Mouse (Mus musculus): Measurements from ENCODE around the gene Mast2. TPM values are rescaled to one million over a fixed set of nuclear protein-coding genes. Genes with fewer than 3 reads are reported as not detected.
A peak's percentile ranks its signal among the peaks of the same experiment; 100 is the strongest.

Gene Mast2
- polyA plus RNA-seq, 1 experiment from 2014 or later: 49.0 TPM

- Histone ChIP-seq H3K36me3 (ENCODE audit: control insufficient read depth, insufficient read depth, low read length) (peaks cover 6% of the 10 kb centered on the region; the same call in 1 of the 2 replicates), H3K4me2 (ENCODE audit: low read length) (no peak overlapping the region), H3K9ac (ENCODE audit: low read length) (no peak overlapping the region), H3K27ac (ENCODE audit: low read depth, low read length) (no peak overlapping the region), H3K4me1 (ENCODE audit: control insufficient read depth, insufficient read depth, low read length) (no peaks in the 10 kb centered on the region), H3K4me3 (ENCODE audit: low read depth, low read length) (no peak overlapping the region), H3K27me3 (replicated peaks; ENCODE audit: control insufficient read depth, insufficient read depth, low read length) (no peaks in the 10 kb centered on the region), H3K9me3 (replicated peaks; ENCODE audit: control insufficient read depth, low read length) (no peaks in the 10 kb centered on the region)
- no peak for ATAC-seq
- WGBS: 95% methylated on average over 4 of the region's 4 CpGs
- no peak for DNase-seq (ENCODE audit: low spot score)
Measured at GRCm38 (mm10) chr4:116435626-116436025, 28.4 kb downstream of the Mast2 start.

- no peak overlapping the region for H3K27ac ChIP-seq (ENCODE audit: low read depth, low read length)
- ATAC-seq (no peak), DNase-seq (ENCODE audit: low spot score) (no peak)
- H3K9ac ChIP-seq (ENCODE audit: low read length): no peak overlapping the region
- 95% methylated on average over 1 of the region's 1 CpGs for WGBS
- no peaks in the 10 kb centered on the region for H3K4me1 ChIP-seq (ENCODE audit: control insufficient read depth, insufficient read depth, low read length)
- H3K4me2 ChIP-seq (ENCODE audit: low read length): no peak overlapping the region
- no peaks in the 10 kb centered on the region for H3K36me3 ChIP-seq (ENCODE audit: control insufficient read depth, insufficient read depth, low read length)
- no peaks in the 10 kb centered on the region for H3K27me3 ChIP-seq (replicated peaks; ENCODE audit: control insufficient read depth, insufficient read depth, low read length)
- no peaks in the 10 kb centered on the region for H3K9me3 ChIP-seq (replicated peaks; ENCODE audit: control insufficient read depth, low read length)
- H3K4me3 ChIP-seq (ENCODE audit: low read depth, low read length): no peak overlapping the region
Measured at GRCm38 (mm10) chr4:116422186-116422585, 41.8 kb downstream of the Mast2 start.

DNA sequence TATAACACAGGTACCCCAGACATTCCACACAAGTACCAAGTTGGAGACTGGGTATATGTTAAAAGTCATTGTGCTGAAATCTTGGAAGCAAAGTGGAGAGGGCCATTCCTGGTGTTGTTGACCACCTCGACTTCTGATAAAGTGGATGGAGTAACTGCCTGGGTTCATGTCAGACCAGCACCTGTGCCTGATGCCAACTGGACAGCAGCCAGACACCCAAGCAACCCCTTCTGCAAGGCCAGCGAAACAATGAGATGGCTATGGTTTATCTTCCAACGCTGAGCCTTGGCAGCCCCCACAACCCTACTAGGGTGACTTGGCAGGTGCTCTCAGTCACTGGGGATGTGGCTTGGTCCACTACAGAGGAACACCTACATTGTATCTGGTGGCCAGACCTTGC lies 42.8 kb downstream of the Mast2 start:
- no peak for ATAC-seq
- WGBS: 95% methylated on average over 3 of the region's 3 CpGs

DNA sequence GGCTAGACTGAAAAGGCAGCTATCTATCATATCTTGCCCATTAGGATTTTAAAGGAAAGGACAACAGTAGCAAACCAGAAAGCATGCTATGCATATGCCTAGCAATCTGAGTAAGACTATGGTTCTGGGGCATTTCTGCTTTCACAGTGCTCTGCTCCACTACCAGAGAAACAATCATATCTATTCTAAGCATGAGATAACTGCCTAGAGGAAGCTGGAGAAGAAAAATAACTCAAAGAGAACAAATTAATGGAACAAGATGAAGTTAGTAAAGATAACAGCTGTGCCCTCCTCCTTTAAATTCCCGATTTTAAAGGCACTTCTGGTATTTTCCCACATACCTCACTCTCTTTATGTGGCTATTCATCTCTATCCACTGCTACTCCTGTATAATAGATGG lies 51.0 kb downstream of the Mast2 start:
- Histone ChIP-seq H3K4me2 (ENCODE audit: low read length) (no peak overlapping the region), H3K9ac (ENCODE audit: low read length) (no peak overlapping the region), H3K9me3 (replicated peaks; ENCODE audit: control insufficient read depth, low read length) (no peaks in the 10 kb centered on the region), H3K4me3 (ENCODE audit: low read depth, low read length) (no peak overlapping the region), H3K36me3 (ENCODE audit: control insufficient read depth, insufficient read depth, low read length) (no peaks in the 10 kb centered on the region), H3K27me3 (replicated peaks; ENCODE audit: control insufficient read depth, insufficient read depth, low read length) (no peaks in the 10 kb centered on the region), H3K27ac (ENCODE audit: low read depth, low read length) (no peak overlapping the region), H3K4me1 (ENCODE audit: control insufficient read depth, insufficient read depth, low read length) (no peaks in the 10 kb centered on the region)
- ATAC-seq (no peak), DNase-seq (ENCODE audit: low spot score) (no peak)
- 69% methylated on average over 1 of the region's 1 CpGs for WGBS

More for the DNA sequence above, 42.8 kb downstream of the Mast2 start:
- H3K9me3 ChIP-seq (replicated peaks; ENCODE audit: control insufficient read depth, low read length): no peaks in the 10 kb centered on the region
- H3K4me2 ChIP-seq (ENCODE audit: low read length): no peak overlapping the region
- no peaks in the 10 kb centered on the region for H3K36me3 ChIP-seq (ENCODE audit: control insufficient read depth, insufficient read depth, low read length)
- H3K9ac ChIP-seq (ENCODE audit: low read length): no peak overlapping the region
- no peak overlapping the region for H3K27ac ChIP-seq (ENCODE audit: low read depth, low read length)
- DNase-seq (ENCODE audit: low spot score): no peak
- no peaks in the 10 kb centered on the region for H3K27me3 ChIP-seq (replicated peaks; ENCODE audit: control insufficient read depth, insufficient read depth, low read length)
- no peak overlapping the region for H3K4me3 ChIP-seq (ENCODE audit: low read depth, low read length)
- no peaks in the 10 kb centered on the region for H3K4me1 ChIP-seq (ENCODE audit: control insufficient read depth, insufficient read depth, low read length)

GRCm38 (mm10) chr4:116411401-116411800 lies 52.6 kb downstream of the Mast2 start:
- no peaks in the 10 kb centered on the region for H3K36me3 ChIP-seq (ENCODE audit: control insufficient read depth, insufficient read depth, low read length)
- no peak overlapping the region for H3K4me2 ChIP-seq (ENCODE audit: low read length)
- ATAC-seq: no peak
- H3K27ac ChIP-seq (ENCODE audit: low read depth, low read length): no peak overlapping the region
- no peaks in the 10 kb centered on the region for H3K27me3 ChIP-seq (replicated peaks; ENCODE audit: control insufficient read depth, insufficient read depth, low read length)
- H3K4me1 ChIP-seq (ENCODE audit: control insufficient read depth, insufficient read depth, low read length): no peaks in the 10 kb centered on the region; the same call in 1 of the 2 replicates
- H3K9ac ChIP-seq (ENCODE audit: low read length): no peak overlapping the region
- no peak for DNase-seq (ENCODE audit: low spot score)
- H3K9me3 ChIP-seq (replicated peaks; ENCODE audit: control insufficient read depth, low read length): no peaks in the 10 kb centered on the region
- no peak overlapping the region for H3K4me3 ChIP-seq (ENCODE audit: low read depth, low read length)

GRCm38 (mm10) chr4:116406668-116407067 lies 57.3 kb downstream of the Mast2 start:
- no peaks in the 10 kb centered on the region for H3K36me3 ChIP-seq (ENCODE audit: control insufficient read depth, insufficient read depth, low read length)
- H3K9me3 ChIP-seq (replicated peaks; ENCODE audit: control insufficient read depth, low read length): no peaks in the 10 kb centered on the region
- ATAC-seq: 0 out of 2 replicates have a peak, but pooled peaks have one; percentile 44
- H3K9ac ChIP-seq (ENCODE audit: low read length): 0 out of 2 replicates have a peak overlapping the region, but pooled peaks have one; percentile 32
- peak; percentile 22 for DNase-seq (ENCODE audit: low spot score)
- H3K27me3 ChIP-seq (replicated peaks; ENCODE audit: control insufficient read depth, insufficient read depth, low read length): no peaks in the 10 kb centered on the region
- no peak overlapping the region for H3K4me3 ChIP-seq (ENCODE audit: low read depth, low read length)
- 83% methylated on average over 2 of the region's 2 CpGs for WGBS
- H3K4me2 ChIP-seq (ENCODE audit: low read length): no peak overlapping the region
- H3K4me1 ChIP-seq (ENCODE audit: control insufficient read depth, insufficient read depth, low read length): peaks cover 4% of the 10 kb centered on the region; the same call in 1 of the 2 replicates
- peak overlapping the region; percentile 68; the same call in 1 of the 2 replicates for H3K27ac ChIP-seq (ENCODE audit: low read depth, low read length)

- WGBS: 4% methylated on average over 8 of the region's 8 CpGs
- no peaks in the 10 kb centered on the region for H3K36me3 ChIP-seq (ENCODE audit: control insufficient read depth, insufficient read depth, low read length)
- H3K4me3 ChIP-seq (ENCODE audit: low read depth, low read length): peak overlapping the region; percentile 31
- peaks cover 4% of the 10 kb centered on the region; the same call in 1 of the 2 replicates for H3K4me1 ChIP-seq (ENCODE audit: control insufficient read depth, insufficient read depth, low read length)
- H3K27ac ChIP-seq (ENCODE audit: low read depth, low read length): peak overlapping the region; percentile 91
- H3K27me3 ChIP-seq (replicated peaks; ENCODE audit: control insufficient read depth, insufficient read depth, low read length): no peaks in the 10 kb centered on the region
- peak; percentile 80 for DNase-seq (ENCODE audit: low spot score)
- peak overlapping the region; percentile 72 for H3K9ac ChIP-seq (ENCODE audit: low read length)
- H3K4me2 ChIP-seq (ENCODE audit: low read length): peak overlapping the region; percentile 54
- no peaks in the 10 kb centered on the region for H3K9me3 ChIP-seq (replicated peaks; ENCODE audit: control insufficient read depth, low read length)
- ATAC-seq: peak; percentile 76
Measured at GRCm38 (mm10) chr4:116405955-116406351, 58.0 kb downstream of the Mast2 start.

GRCm38 (mm10) chr4:116405276-116405954 lies 58.6 kb downstream of the Mast2 start:
- 23% methylated on average over 7 of the region's 7 CpGs for WGBS
- ATAC-seq: no peak

DNA sequence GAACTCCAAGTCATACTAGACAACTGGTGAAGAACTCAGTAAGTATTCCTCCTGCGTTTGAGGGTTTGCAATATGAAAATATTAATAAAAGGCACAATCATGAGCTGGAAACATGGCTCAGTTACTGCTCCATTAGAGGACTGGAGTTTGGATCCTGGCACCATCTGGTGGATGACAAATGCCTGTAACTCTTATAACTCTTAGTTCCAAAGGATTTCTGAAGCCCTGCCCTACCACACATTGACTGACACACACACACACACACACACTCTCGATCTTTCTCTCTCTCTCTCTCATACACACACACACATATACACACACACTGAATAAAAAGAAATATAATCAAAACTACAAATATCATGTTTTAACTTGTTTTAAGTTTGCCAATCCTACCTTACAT lies 60.1 kb downstream of the Mast2 start:
- whole genome bisulfite sequencing: 80% methylated on average over 2 of the region's 2 CpGs

More at GRCm38 (mm10) chr4:116405276-116405954, 58.6 kb downstream of the Mast2 start:
- Histone ChIP-seq H3K9me3 (replicated peaks; ENCODE audit: control insufficient read depth, low read length) (no peaks in the 10 kb centered on the region), H3K9ac (ENCODE audit: low read length) (peak overlapping the region; percentile 72), H3K27me3 (replicated peaks; ENCODE audit: control insufficient read depth, insufficient read depth, low read length) (no peaks in the 10 kb centered on the region), H3K36me3 (ENCODE audit: control insufficient read depth, insufficient read depth, low read length) (no peaks in the 10 kb centered on the region), H3K4me3 (ENCODE audit: low read depth, low read length) (peak overlapping the region; percentile 31), H3K4me2 (ENCODE audit: low read length) (peak overlapping the region; percentile 54), H3K4me1 (ENCODE audit: control insufficient read depth, insufficient read depth, low read length) (peaks cover 4% of the 10 kb centered on the region; the same call in 1 of the 2 replicates), H3K27ac (ENCODE audit: low read depth, low read length) (peak overlapping the region; percentile 91)
- no peak for DNase-seq (ENCODE audit: low spot score)

More for the DNA sequence above, 60.1 kb downstream of the Mast2 start:
- peak overlapping the region; percentile 40; the same call in 1 of the 2 replicates for H3K9ac ChIP-seq (ENCODE audit: low read length)
- peak; percentile 72 for DNase-seq (ENCODE audit: low spot score)
- no peaks in the 10 kb centered on the region for H3K36me3 ChIP-seq (ENCODE audit: control insufficient read depth, insufficient read depth, low read length)
- H3K4me2 ChIP-seq (ENCODE audit: low read length): peak overlapping the region; percentile 54
- H3K4me3 ChIP-seq (ENCODE audit: low read depth, low read length): peak overlapping the region; percentile 8; the same call in 1 of the 2 replicates
- H3K4me1 ChIP-seq (ENCODE audit: control insufficient read depth, insufficient read depth, low read length): peaks cover 4% of the 10 kb centered on the region; the same call in 1 of the 2 replicates
- no peak overlapping the region for H3K27ac ChIP-seq (ENCODE audit: low read depth, low read length)
- H3K27me3 ChIP-seq (replicated peaks; ENCODE audit: control insufficient read depth, insufficient read depth, low read length): no peaks in the 10 kb centered on the region
- 0 out of 2 replicates have a peak, but pooled peaks have one; percentile 26 for ATAC-seq
- H3K9me3 ChIP-seq (replicated peaks; ENCODE audit: control insufficient read depth, low read length): no peaks in the 10 kb centered on the region
